In the genomic region with DNA sequence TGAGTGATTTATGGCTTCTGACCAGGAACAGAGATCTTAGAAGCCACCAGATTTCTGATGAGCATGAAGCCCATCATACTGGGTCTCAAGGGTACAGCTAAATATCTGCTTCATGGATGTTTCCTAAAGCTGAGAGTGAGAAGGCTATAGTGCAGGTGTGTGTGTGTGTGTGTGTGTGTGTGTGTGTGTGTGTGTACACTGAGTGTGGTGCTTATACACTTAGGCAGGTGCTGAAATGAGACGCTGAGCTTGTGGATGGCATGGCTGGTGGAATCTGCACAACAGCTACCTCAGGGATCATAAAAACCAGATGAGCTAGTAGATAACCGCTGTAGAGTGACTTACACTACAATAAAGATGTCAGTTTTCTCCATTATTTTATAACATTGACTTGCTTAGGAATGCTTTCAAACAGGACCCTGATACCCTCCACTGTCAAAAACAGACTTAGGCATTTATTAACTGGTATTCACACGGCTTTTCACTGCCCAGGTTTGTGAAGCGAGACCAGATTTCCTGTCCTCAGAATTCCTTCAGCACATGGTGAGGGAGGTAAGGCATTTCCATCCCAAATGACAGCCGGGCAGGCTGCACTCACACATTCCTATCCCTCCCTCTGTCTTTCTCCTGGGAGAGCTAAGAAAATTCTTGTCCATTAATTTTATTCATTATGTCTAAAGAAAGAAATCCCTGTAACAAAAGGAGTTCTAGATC, we compare ENCODE assay signal across 11 mouse cellular contexts.
"Had no signal": no experiment of that assay in that cellular context is flagged by ENCODE, and none has a peak within 500 bp of the region (broad histone marks: within the 10 kb centered on the region; RNA-seq: fewer than 3 reads in every experiment).

No protein-coding gene starts in this region.

- H3K4me3 ChIP-seq: limb, embryonic 13.5 days had no signal

- ATAC-seq: intestine, postnatal 0 days; midbrain, embryonic 16.5 days had no signal

- H3K9me3 ChIP-seq: limb, embryonic 13.5 days had no signal

- H3K9ac ChIP-seq: limb, embryonic 13.5 days; liver, embryonic 14.5 days had no signal

- DNase-seq: left cerebral cortex, postnatal 4 days; lung, adult 18-20 months; lung, postnatal 36 days; right cerebral cortex, adult 18-20 months; right cerebral cortex, postnatal 25 days; thymus, postnatal 36 days had no signal

- H3K27ac ChIP-seq: limb, embryonic 13.5 days; liver, embryonic 14.5 days had no signal

- H3K36me3 ChIP-seq: limb, embryonic 13.5 days had no signal

- H3K4me2 ChIP-seq: limb, embryonic 13.5 days; midbrain, embryonic 11.5 days had no signal
